Mouse (Mus musculus) gastrocnemius, adult 2 months (tissue): ENCODE results near the gene Atg7. TPM values are rescaled to one million over a fixed set of nuclear protein-coding genes. Genes with fewer than 3 reads are reported as not detected.
A peak's percentile ranks its signal among the peaks of the same experiment; 100 is the strongest.
"Not testable (repeated sequence)": the region's sequence is repeated elsewhere in the genome, so short reads cannot be mapped to it uniquely, and the experiment has no call there.

Source experiments
- DNase-seq: peaks from one replicate; pipeline ENCODE4 v3.0.0; 2022
- H3K27ac ChIP-seq: fragments of 200-600 bp; 2 replicates; pipeline ENCODE4 v1.8.1; 2022; ENCODE audit warnings: mild to moderate bottlenecking
- H3K4me3 ChIP-seq: fragments of 200-600 bp; 2 replicates; pipeline ENCODE4 v1.8.1; 2022; ENCODE audit warnings: mild to moderate bottlenecking, moderate library complexity
- CTCF ChIP-seq: fragments of 200-600 bp; IDR thresholded peaks from 2 replicates; pipeline ENCODE4 v1.8.1; 2022; ENCODE audit warnings: antibody characterized with exemption, mild to moderate bottlenecking, moderate library complexity
- intact Hi-C: fragments of 180-260 bp; cut with DNase I; formaldehyde crosslinking; loops from one replicate; pipeline ENCODE4 v1.15.1; 2025
- total RNA-seq, 2 experiments: library from RNA; stranded (reverse); gene quantifications; 2 replicates each; pipeline ENCODE4 v1.2.3; 2021

The Atg7 gene
- total RNA-seq, 2 experiments from 2014 or later: 9.6 to 11.5 TPM

DNA sequence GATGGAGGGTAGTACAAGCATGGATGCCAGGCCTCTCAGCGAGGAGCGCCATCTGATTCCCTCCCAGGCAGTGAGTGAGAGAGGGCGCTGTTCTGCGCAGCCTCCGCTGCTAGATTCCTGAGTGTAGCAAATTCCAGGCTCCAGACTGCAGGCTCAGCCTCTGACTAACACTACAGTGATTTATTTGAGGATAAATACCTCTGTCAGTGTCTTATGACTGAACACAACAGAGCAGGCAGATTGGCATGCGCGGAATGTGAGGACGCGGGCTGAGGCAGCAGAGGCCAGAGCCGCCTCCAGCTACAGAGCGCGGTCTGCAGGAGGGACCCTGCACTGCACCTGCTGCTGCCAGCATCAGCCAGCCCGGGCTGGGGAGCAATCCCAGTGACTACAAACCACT lies 246.0 kb downstream of the Atg7 start:
- peak overlapping the region; percentile 86 for H3K27ac ChIP-seq
- intact Hi-C loops: no loop called here
- peak; percentile 90 for DNase-seq
- H3K4me3 ChIP-seq: peak overlapping the region; percentile 1; the same call in 1 of the 2 replicates
- peak; percentile 70 for TF ChIP-seq CTCF

DNA sequence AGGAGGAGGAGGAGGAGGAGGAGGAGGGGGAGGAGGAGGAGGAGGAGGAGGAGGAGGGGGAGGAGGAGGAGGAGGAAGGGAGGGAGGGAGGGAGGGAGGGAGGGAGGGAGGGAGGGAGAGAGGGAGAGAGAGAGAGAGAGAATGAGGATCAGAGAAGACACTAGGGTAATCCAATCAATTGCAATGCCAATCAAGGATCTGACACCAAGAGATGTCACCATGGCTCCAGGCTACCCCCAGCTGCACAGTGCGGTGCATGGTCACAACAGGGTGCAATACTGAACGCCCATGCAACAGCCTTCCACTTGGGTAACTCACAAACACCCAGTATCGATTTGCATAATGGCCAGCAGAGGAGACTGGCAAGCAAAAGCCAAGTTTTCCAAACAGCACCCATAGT lies 247.1 kb downstream of the Atg7 start:
- intact Hi-C loops: loop anchor here (2.0 kb wide), 1 partner anchor 29 kb away; no protein-coding TSS in a partner anchor
- DNase-seq: not testable (repeated sequence)
- peak overlapping the region; percentile 58 for H3K4me3 ChIP-seq
- peak overlapping the region; percentile 88 for H3K27ac ChIP-seq

DNA sequence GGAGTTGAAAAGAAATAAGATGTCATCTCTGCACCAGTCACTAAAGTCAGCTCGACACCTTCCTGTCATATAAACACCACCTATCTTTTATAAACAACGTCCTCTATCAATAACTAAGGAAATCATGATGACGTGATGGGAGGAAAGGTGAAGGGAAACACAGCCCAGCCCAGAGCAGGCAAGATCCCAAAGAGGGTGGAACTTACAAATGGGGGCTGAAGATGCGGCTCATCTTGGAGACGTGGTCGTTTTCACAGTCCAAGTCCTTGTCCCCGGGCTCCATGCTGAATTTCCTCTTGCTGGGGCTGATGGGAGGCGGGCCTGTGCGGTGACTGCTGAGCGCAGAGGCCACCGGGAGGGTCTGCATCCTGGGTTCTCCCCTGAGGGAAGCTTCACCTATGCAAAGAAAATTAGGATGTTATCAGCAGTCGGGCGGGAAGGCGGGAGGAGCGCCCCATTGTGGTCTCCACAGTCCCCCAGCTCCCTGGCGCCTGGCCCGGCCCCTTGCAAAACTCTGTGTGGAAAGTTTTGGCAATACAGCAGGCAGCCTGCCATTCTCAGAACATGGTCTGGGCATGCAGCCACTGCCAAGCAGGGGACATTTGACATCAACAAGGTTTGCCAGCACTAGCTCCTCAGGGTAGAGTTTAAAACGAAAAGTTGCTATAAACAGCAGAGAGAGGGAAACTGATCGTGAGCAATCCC lies 247.7 kb downstream of the Atg7 start:
- Histone ChIP-seq H3K27ac (peak overlapping the region; percentile 88), H3K4me3 (peak overlapping the region; percentile 58)
- intact Hi-C loops: loop anchor here (2.0 kb wide), 1 partner anchor 30 kb away; no protein-coding TSS in a partner anchor
- peak; percentile 95 for DNase-seq
- TF ChIP-seq CTCF: peak; percentile 21; the same call in 1 of the 2 replicates

DNA sequence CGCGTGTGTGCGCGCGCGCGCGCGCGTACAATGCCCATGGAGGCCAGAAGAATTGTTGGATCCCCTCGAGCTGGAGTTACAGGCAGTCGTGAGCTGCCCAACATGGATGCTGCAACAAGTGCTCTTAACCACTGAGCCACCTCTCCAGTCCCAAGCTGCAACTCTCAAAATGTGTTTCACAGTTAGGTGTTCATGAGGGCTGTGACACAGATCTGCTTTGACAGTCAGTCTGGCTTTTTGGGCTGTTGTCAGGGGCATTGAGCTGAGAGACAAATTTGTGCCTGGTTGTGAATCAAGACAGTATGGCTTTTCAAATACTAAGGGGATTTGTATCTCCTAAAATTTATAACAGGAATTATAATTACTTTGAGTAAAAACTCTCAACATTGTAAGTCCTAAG lies 248.4 kb downstream of the Atg7 start:
- intact Hi-C loops: loop anchor here (2.0 kb wide), 1 partner anchor 30 kb away; no protein-coding TSS in a partner anchor
- Histone ChIP-seq H3K4me3 (peak overlapping the region; percentile 58), H3K27ac (peak overlapping the region; percentile 88)
- no peak for TF ChIP-seq CTCF
- DNase-seq: no peak

DNA sequence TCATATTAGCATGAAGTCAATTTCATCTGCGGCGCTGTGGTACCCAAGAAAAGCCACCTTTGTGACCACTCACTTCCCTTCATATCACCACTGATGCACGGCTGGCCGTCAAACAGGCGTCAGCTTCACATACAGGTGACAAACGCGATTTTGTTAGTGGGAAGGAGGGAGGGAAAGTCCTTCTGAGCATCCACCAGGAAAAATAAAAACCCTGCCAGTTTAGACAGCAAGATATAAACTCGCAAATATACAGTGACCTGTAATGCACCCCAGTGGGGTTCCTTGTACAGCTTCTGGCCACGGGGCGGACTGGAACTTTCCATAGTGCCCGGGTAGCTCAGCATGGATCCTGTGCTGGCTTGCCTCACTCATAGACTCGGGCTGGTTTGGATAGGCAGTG lies 248.9 kb downstream of the Atg7 start:
- peak overlapping the region; percentile 88 for H3K27ac ChIP-seq
- intact Hi-C loops: loop anchor here (2.0 kb wide), 2 partner anchors 29 to 31 kb away; no protein-coding TSS in a partner anchor
- no peak for DNase-seq
- TF ChIP-seq CTCF: no peak
- H3K4me3 ChIP-seq: peak overlapping the region; percentile 58

DNA sequence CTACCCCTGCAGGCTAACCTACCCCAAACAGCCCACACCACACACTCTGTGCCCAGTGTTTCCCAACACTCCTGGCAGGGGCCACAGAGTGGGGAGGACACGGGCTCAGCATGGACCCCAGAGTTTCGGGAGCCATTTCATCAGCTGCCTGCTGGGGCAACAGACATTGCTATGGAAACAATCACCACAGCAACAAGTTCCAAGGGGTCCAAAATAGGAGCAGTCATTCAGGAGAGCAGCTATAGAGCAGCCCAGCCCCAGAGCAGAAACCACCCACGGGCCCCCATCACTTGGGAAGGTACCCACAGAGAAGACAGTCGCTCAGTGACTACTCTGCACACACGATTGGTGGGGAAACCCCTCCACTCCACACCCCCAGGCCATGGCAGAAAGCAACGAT lies 249.5 kb downstream of the Atg7 start:
- Histone ChIP-seq H3K27ac (peak overlapping the region; percentile 88), H3K4me3 (peak overlapping the region; percentile 58)
- TF ChIP-seq CTCF: no peak
- intact Hi-C loops: loop anchor here (2.0 kb wide), 1 partner anchor 28 kb away; no protein-coding TSS in a partner anchor
- peak; percentile 70 for DNase-seq

DNA sequence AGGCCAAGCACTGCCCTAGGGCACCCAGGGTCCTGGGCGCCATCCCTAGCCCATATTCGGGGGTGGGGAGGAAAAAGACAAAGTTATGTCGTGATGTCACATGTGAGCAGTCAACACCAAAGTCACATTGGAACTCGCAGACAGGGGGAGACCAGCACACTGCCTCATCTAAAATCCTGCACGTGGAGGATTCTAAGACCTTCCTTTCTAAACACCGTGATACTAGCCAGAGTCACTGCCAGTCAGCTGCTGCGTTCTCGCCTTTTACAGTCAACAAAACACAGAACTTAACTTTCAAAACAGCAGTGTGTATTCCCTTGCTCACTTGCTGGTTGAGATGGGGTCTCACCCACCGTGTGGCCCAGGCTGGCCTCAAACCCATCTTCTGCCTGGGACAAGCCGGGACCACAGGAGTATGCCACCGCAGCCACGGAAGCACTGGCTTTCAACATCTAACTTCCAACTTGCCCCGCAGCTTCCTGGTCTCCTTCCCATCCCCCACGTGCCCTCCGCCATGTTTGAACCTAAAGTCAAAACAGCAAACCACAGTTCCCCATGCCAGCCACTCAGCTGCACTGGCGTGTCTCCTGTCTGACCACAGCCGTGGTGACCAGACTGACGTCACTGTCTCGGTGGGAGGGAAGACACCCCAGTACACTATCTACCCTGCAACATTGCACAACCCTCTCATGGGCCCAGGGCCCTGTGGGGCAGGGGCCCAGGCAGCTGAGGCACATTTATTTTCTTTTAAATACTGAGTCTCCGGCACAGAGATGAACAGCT lies 250.7 kb downstream of the Atg7 start:
- TF ChIP-seq CTCF: no peak
- Histone ChIP-seq H3K4me3 (peak overlapping the region; percentile 58), H3K27ac (peak overlapping the region; percentile 88)
- intact Hi-C loops: loop anchor here (2.0 kb wide), 1 partner anchor 27 kb away; no protein-coding TSS in a partner anchor
- DNase-seq: peak; percentile 90

DNA sequence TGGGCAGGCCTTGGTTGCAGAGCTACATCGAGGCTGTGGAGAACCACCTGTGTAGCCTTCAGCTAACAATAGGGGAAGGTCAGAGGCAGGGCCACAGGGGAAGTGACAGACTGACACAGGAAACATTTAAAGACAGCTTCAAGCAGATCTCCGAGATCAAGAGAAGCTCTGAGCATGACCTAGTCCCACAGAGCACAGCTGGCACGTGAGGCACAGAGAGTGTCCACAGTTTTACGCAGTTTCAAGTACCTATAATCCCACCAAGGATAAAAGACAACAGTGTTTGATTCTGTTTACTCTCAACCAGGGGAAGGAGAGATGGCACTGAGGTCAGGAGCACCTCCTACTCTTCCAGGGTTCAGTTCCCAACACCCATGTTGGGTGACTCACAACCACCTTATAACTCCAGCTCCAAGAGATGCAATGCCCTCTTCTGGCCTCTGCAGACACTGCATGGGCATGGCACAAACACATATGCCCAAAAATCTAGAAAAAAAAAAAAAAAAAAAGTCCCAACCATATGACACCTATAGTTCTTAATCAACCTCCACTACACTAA lies 251.7 kb downstream of the Atg7 start:
- Histone ChIP-seq H3K4me3 (peak overlapping the region; percentile 58), H3K27ac (peak overlapping the region; percentile 88)
- no peak for DNase-seq
- TF ChIP-seq CTCF: peak; percentile 50
- intact Hi-C loops: no loop called here

DNA sequence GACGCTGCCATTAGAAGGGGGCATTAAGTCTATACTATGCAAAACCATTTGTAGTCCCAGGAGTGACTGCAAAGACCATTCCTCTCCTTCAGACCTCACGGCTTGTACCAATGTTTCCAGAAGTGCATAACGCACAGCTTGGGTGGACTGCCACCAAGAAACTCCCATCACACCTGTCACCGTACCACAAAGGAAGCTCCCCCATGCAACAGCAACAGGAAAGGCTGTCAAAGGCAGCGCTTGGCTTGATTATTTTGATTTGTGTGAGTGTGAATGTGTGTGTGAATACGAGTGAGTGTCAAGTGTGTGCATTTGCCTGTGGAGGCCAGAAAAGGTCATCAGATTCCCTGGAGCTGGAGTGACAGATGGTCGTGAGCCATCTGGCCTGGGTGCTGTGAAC lies 252.3 kb downstream of the Atg7 start:
- intact Hi-C loops: no loop called here
- no peak overlapping the region for H3K4me3 ChIP-seq
- peak overlapping the region; percentile 88 for H3K27ac ChIP-seq
- no peak for TF ChIP-seq CTCF
- no peak for DNase-seq

DNA sequence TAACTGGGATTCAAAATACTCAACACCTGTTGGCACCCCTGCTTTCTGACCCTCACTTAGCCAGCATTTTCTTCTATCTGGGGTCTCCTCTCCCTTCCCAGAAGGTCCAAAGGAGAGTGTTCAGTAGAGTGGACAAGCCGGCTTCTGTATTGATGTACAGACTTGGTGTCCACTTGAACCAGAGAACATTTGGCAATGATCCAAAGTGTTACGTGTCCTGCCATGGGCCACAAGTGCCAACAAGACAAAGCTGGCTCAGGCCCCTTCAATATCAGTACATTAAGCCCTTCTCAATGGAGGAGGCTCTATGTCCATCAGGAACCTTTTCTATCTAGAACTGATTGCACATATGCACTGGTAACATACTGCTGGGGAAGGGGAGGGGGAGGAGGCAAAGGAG lies 253.4 kb downstream of the Atg7 start:
- Histone ChIP-seq H3K27ac (peak overlapping the region; percentile 58; the same call in 1 of the 2 replicates), H3K4me3 (no peak overlapping the region)
- no peak for TF ChIP-seq CTCF
- no peak for DNase-seq
- intact Hi-C loops: no loop called here

DNA sequence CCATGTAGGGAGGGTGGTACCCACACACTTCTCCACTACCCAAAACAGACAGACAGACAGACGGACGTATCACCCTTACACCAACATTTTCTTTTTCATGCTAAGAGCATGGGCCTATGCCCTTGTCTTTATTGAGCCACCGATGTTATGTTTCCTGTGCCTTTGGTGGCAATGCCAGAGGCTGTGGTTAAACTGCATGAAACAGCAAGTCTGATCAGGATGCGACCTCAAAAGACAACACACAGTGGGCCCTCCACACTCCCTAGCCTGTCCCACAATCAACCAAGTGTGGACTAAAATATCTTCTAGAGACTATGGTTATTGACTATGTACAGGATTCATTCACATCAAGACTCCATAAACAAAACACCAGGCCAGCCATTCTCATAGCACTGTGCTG lies 256.1 kb downstream of the Atg7 start:
- no peak for TF ChIP-seq CTCF
- H3K27ac ChIP-seq: peak overlapping the region; percentile 70

DNA sequence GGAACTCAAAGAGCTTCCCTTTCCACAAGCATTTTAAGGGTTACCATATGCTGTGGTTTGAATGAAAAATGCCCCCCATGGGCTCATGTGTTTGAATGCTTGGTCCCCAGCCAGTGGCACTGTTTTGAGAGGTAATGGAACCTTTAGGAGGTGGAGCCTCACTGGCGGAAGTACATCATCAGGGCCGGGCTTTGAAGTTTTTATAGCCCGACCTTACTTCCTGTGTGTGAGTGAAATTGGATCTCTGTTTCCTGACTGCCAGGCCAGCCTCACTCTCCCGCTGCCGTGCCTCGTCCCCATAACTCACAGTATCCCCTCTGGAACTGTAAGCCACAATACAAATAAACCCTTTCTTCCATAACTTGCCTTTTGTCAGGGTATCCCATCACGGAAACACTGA lies 256.8 kb downstream of the Atg7 start:
- Histone ChIP-seq H3K4me3 (peak overlapping the region; percentile 41), H3K27ac (peak overlapping the region; percentile 70)
- DNase-seq: no peak
- intact Hi-C loops: no loop called here
- TF ChIP-seq CTCF: no peak

More for the DNA sequence above, 256.1 kb downstream of the Atg7 start:
- H3K4me3 ChIP-seq: no peak overlapping the region
- no peak for DNase-seq
- intact Hi-C loops: no loop called here

DNA sequence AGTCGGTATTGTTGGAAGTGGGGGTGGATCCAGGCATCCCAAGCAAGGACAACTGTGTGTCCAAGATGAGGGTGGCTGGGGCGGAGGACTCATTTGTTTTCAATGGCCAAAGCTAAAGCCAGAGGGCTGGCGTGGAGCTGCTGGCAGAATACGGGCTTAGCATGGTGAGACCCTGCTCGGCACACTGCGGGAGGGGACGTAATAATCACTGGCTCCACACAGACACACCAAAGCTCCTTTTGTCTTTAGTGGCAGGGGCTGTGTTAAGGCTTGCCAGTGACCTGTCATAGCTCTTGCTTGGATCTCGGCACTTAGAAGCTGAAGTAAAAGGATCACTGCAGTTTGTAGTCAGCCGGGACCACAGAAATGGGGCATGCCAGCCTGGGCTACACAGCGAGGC lies 257.3 kb downstream of the Atg7 start:
- intact Hi-C loops: no loop called here
- Histone ChIP-seq H3K27ac (peak overlapping the region; percentile 70), H3K4me3 (peak overlapping the region; percentile 41)
- DNase-seq: no peak
- no peak for TF ChIP-seq CTCF
